Mouse (Mus musculus): ENCODE data around the gene Stk16.

The Stk16 gene

GRCm38 (mm10) chr1:75239591-75239990 is 29.0 kb downstream of the Stk16 start:
- no peak for DNase-seq

- DNase-seq, result no peak
These were observed 32.8 kb downstream of the Stk16 start for GRCm38 (mm10) chr1:75243411-75243810.

GRCm38 (mm10) chr1:75244175-75244826 is 33.7 kb downstream of the Stk16 start:
- DNase-seq, result no peak

- no peak for DNase-seq
These were observed 34.2 kb downstream of the Stk16 start for GRCm38 (mm10) chr1:75244836-75245235.

GRCm38 (mm10) chr1:75247071-75247930 is 36.7 kb downstream of the Stk16 start:
- no peak for DNase-seq

GRCm38 (mm10) chr1:75248041-75248772 is 37.6 kb downstream of the Stk16 start:
- no peak for DNase-seq

GRCm38 (mm10) chr1:75250498-75250897 is 39.9 kb downstream of the Stk16 start:
- no peak for DNase-seq

GRCm38 (mm10) chr1:75251112-75251970 is 40.7 kb downstream of the Stk16 start:
- DNase-seq, result peak; percentile 79 to 82

GRCm38 (mm10) chr1:75252308-75252707 is 41.7 kb downstream of the Stk16 start:
- DNase-seq, result no peak

GRCm38 (mm10) chr1:75253029-75253428 is 42.4 kb downstream of the Stk16 start:
- no peak for DNase-seq

- DNase-seq, result peak; percentile 60 to 68
These were observed 43.4 kb downstream of the Stk16 start for GRCm38 (mm10) chr1:75253849-75254624.

- no peak for DNase-seq
These were observed 44.0 kb downstream of the Stk16 start for GRCm38 (mm10) chr1:75254625-75255013.

GRCm38 (mm10) chr1:75255516-75256046 is 44.9 kb downstream of the Stk16 start:
- peak in 1 of 2 experiments; percentile 60 for DNase-seq

- DNase-seq, result no peak
These were observed 50.6 kb downstream of the Stk16 start for GRCm38 (mm10) chr1:75261278-75261677.

GRCm38 (mm10) chr1:75262969-75263951 is 52.6 kb downstream of the Stk16 start:
- no peak for DNase-seq

GRCm38 (mm10) chr1:75264091-75264880 is 53.6 kb downstream of the Stk16 start, which contains the start of gene Ptprn:
Ptprn (minus strand) TSS chr1:75264502.
- DNase-seq, result no peak
